Mouse (Mus musculus) kidney, postnatal 0 days (tissue): ENCODE data around the gene Zbtb20. TPM values are rescaled to one million over a fixed set of nuclear protein-coding genes. Genes with fewer than 3 reads are reported as not detected.

Experiments used
- ATAC-seq: fragments of 200-750 bp; cut with Nextera tagmentation; replicated peaks from 2 replicates; pipeline ENCODE4 v1.8.0; 2017; ENCODE audit warnings: low read depth, moderate number of reproducible peaks, moderate TSS enrichment, moderate library complexity; ENCODE audit not compliant: low FRiP score
- DNase-seq: peaks from one replicate; pipeline ENCODE4 v3.0.0-alpha.2; 2016; ENCODE audit warnings: low spot score
- H3K27ac ChIP-seq: fragments of 300-500 bp; sonication (generic); 2 replicates; pipeline ENCODE4 v1.5.1; 2014; ENCODE audit warnings: mild to moderate bottlenecking
- H3K27me3 ChIP-seq: fragments of 300-500 bp; sonication (generic); 2 replicates; pipeline ENCODE4 v1.6.1; 2014; ENCODE audit warnings: low read length, mixed read lengths; ENCODE audit not compliant: insufficient read depth
- H3K36me3 ChIP-seq: fragments of 300-500 bp; sonication (generic); 2 replicates; pipeline ENCODE4 v1.6.1; 2014; ENCODE audit warnings: low read length, mixed read lengths; ENCODE audit not compliant: insufficient read depth
- H3K4me1 ChIP-seq: fragments of 300-500 bp; sonication (generic); replicated peaks from 2 replicates; pipeline ENCODE4 v1.6.1; 2014; ENCODE audit warnings: antibody characterized with exemption, low read length, mixed read lengths; ENCODE audit not compliant: insufficient read depth
- H3K4me2 ChIP-seq: fragments of 300-500 bp; sonication (generic); 2 replicates; pipeline ENCODE4 v1.6.1; 2014; ENCODE audit warnings: mild to moderate bottlenecking, low read length, moderate library complexity, mixed read lengths
- H3K4me3 ChIP-seq: fragments of 300-500 bp; sonication (generic); replicated peaks from 2 replicates; pipeline ENCODE4 v1.5.1; 2014; ENCODE audit warnings: low read depth, low read length
- H3K9ac ChIP-seq: fragments of 300-500 bp; sonication (generic); 2 replicates; pipeline ENCODE4 v1.6.1; 2014; ENCODE audit warnings: low read depth, low read length
- H3K9me3 ChIP-seq: fragments of 300-500 bp; sonication (generic); replicated peaks from 2 replicates; pipeline ENCODE4 v1.6.1; 2016; ENCODE audit warnings: low read length, inconsistent platforms, mixed read lengths
- CTCF ChIP-seq: IDR thresholded peaks from 2 replicates; pipeline ENCODE4 v1.5.1; 2016; ENCODE audit warnings: antibody characterized with exemption, low read depth, mild to moderate bottlenecking, moderate library complexity
- WGBS: fragments of 180-500 bp; shearing (Covaris S2); extraction: QIAGEN DNeasy Blood & Tissue Kit; methylation state at CpG from one replicate; pipeline ENCODE4 v1.1.7; 2014; 5-methylcytosine and 5-hydroxymethylcytosine counted together
- polyA plus RNA-seq: library from polyadenylated mRNA; unstranded; fragments of >200 nt; fragmentation: Nextera tagmentation; extraction: Ambion mirVana; gene quantifications from 2 replicates; pipeline ENCODE4 v1.2.1, GENCODE M21; 2015

Zbtb20 gene
- polyA plus RNA-seq, 1 experiment from 2014 or later, result 36.8 TPM

GRCm38 (mm10) chr16:43631758-43632157, 756.1 kb downstream of the Zbtb20 start:
- Histone ChIP-seq H3K27ac (no peak overlapping the region), H3K27me3 (no peaks in the 10 kb centered on the region), H3K4me3 (no peak overlapping the region), H3K9ac (no peak overlapping the region), H3K4me2 (no peak overlapping the region), H3K4me1 (no peaks in the 10 kb centered on the region), H3K9me3 (no peaks in the 10 kb centered on the region), H3K36me3 (peaks cover 9% of the 10 kb centered on the region; the same call in 1 of the 2 replicates)
- no peak for ATAC-seq
- no peak for TF ChIP-seq CTCF
- DNase-seq, result no peak
- WGBS, result 93% methylated on average over 2 of the region's 2 CpGs

GRCm38 (mm10) chr16:43634037-43634436, 758.4 kb downstream of the Zbtb20 start:
- H3K4me1 ChIP-seq, result no peaks in the 10 kb centered on the region
- no peak for TF ChIP-seq CTCF
- WGBS, result 91% methylated on average over 7 of the region's 7 CpGs
- H3K4me3 ChIP-seq, result no peak overlapping the region
- H3K9ac ChIP-seq, result no peak overlapping the region
- H3K9me3 ChIP-seq, result no peaks in the 10 kb centered on the region
- H3K27me3 ChIP-seq, result no peaks in the 10 kb centered on the region
- H3K36me3 ChIP-seq, result 0 out of 2 replicates have a peak, but pooled peaks cover 5% of the 10 kb centered on the region
- ATAC-seq, result no peak
- H3K4me2 ChIP-seq, result no peak overlapping the region
- no peak for DNase-seq
- no peak overlapping the region for H3K27ac ChIP-seq

GRCm38 (mm10) chr16:43637241-43637640, 761.6 kb downstream of the Zbtb20 start:
- ATAC-seq, result no peak; the same call in 1 of the 2 replicates
- H3K27me3 ChIP-seq, result no peaks in the 10 kb centered on the region

GRCm38 (mm10) chr16:43638406-43639049, 762.8 kb downstream of the Zbtb20 start:
- no peak overlapping the region for H3K4me2 ChIP-seq
- ATAC-seq, result no peak

More at GRCm38 (mm10) chr16:43637241-43637640, 761.6 kb downstream of the Zbtb20 start:
- H3K4me2 ChIP-seq, result no peak overlapping the region
- H3K4me3 ChIP-seq, result no peak overlapping the region
- no peak overlapping the region for H3K9ac ChIP-seq
- 0 out of 2 replicates have a peak, but pooled peaks cover 5% of the 10 kb centered on the region for H3K36me3 ChIP-seq
- TF ChIP-seq CTCF, result no peak
- no peak for DNase-seq
- H3K27ac ChIP-seq, result no peak overlapping the region
- no peaks in the 10 kb centered on the region for H3K9me3 ChIP-seq
- 95% methylated on average over 8 of the region's 8 CpGs for WGBS
- no peaks in the 10 kb centered on the region for H3K4me1 ChIP-seq

GRCm38 (mm10) chr16:43641230-43641629, 765.5 kb downstream of the Zbtb20 start:
- H3K4me2 ChIP-seq, result no peak overlapping the region
- H3K4me3 ChIP-seq, result no peak overlapping the region
- no peak for ATAC-seq
- TF ChIP-seq CTCF, result no peak
- no peaks in the 10 kb centered on the region for H3K4me1 ChIP-seq
- H3K9ac ChIP-seq, result no peak overlapping the region
- no peak overlapping the region for H3K27ac ChIP-seq
- no peaks in the 10 kb centered on the region for H3K9me3 ChIP-seq
- H3K36me3 ChIP-seq, result no peaks in the 10 kb centered on the region
- no peaks in the 10 kb centered on the region for H3K27me3 ChIP-seq
- no peak for DNase-seq
- WGBS, result 86% methylated on average over 8 of the region's 8 CpGs

More at GRCm38 (mm10) chr16:43638406-43639049, 762.8 kb downstream of the Zbtb20 start:
- Histone ChIP-seq H3K27me3 (no peaks in the 10 kb centered on the region), H3K9me3 (no peaks in the 10 kb centered on the region), H3K4me3 (no peak overlapping the region), H3K9ac (no peak overlapping the region), H3K27ac (no peak overlapping the region), H3K4me1 (no peaks in the 10 kb centered on the region), H3K36me3 (0 out of 2 replicates have a peak, but pooled peaks cover 5% of the 10 kb centered on the region)
- 72% methylated on average over 21 of the region's 21 CpGs for WGBS
- TF ChIP-seq CTCF, result no peak
- DNase-seq, result no peak

GRCm38 (mm10) chr16:43645879-43646278, 770.2 kb downstream of the Zbtb20 start:
- 76% methylated on average over 4 of the region's 4 CpGs for WGBS

More at GRCm38 (mm10) chr16:43645879-43646278, 770.2 kb downstream of the Zbtb20 start:
- ATAC-seq (no peak), DNase-seq (no peak)
- Histone ChIP-seq H3K9ac (no peak overlapping the region), H3K36me3 (no peaks in the 10 kb centered on the region), H3K4me1 (no peaks in the 10 kb centered on the region), H3K27ac (no peak overlapping the region), H3K9me3 (no peaks in the 10 kb centered on the region), H3K27me3 (no peaks in the 10 kb centered on the region), H3K4me2 (no peak overlapping the region), H3K4me3 (no peak overlapping the region)
- no peak for TF ChIP-seq CTCF
